Mouse (Mus musculus) spleen, adult 12 weeks (tissue): ENCODE data around the gene Prkar2b.

ENCODE experiments used
- DNase-seq: peaks from one replicate; pipeline ENCODE4 v3.0.0; 2022; ENCODE audit warnings: low spot score

Prkar2b gene

DNA sequence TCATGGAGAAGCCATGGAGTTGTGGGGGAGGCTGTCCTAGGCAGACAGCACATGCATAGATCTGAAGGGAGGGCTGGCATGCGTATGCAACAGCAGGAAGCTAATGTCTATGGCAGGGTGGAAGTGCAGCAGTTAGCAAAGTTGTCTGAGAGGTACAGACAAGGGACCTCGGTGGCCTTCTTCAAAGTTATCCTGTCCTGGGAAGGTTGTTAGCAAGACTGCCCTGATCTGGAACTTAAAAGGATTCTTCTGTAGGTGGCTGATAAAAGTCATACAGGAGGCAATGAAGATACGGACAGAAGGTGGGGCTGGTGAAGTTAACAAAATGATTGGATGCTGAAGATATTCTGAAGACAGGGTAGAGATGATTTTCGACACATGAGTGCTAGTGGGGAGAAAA lies 94.7 kb downstream of the Prkar2b start:
- peak; percentile 37 for DNase-seq

DNA sequence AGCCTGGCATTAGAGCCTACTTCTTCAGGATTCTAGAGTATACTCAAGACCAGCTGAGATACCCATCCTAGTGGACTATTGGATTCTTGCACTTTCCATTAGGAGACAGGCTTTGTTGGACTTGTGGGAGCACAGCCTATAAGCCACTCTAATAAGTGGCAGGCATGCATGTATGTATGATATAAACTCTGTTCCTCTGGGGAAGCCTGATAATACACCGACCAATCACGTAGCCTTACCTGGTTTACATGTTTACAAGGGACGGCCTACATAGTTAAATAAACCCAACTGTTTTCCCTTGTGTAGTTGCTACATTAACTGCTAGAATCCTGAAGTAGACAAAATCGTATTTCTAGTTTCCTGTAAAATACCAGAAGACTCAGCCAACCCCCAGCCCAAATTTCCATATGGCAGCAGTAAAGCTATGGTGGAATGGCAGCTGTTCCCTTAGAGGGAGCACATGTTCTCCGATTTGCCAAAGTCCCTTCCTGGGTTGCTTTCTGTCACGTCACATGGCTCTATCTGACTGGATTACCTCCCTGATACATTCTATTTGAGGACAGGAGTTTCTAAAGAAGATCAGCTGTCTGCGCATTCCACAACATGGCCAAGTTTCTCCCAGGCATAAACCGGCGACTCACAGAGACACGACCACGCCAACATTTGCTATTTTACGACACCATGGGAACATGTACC lies 95.4 kb downstream of the Prkar2b start:
- peak; percentile 36 for DNase-seq

DNA sequence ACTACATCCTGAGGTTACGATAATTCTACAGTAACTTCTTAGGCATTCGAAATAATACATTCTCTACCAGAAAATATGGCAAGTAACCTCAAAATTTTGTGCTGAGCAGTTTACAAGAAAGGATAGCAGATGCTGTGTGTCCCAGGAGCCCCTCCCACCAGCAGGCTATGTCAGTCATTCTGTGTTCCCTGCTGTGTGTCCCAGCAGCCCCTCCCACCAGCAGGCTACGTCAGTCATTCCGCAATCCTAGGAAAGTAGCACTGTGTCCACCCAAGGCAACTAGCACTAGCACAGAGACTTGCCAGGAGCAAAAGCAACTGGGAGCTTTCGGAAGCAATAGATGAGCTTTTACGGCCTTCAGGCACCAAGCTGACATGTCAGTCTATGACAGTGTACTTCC lies 97.0 kb downstream of the Prkar2b start:
- no peak for DNase-seq

DNA sequence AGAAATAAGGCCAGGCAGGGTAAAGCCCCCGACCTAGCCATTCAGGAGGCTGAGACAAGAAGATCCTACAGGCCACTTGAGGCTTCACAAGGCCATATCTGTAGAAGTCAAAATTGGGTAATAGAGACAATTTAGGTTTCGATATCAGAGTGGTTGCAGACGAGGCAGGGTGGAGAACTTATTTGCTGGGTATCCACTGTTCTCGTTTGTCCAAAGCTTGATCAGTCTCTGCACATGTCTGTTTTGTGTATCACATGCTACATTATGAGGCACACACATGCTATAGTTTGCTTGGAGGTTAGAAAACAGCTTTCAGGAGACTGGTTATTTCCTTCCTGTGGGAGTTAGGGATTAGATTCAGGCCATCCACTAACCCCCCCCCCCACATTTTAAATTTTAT lies 105.3 kb downstream of the Prkar2b start:
- DNase-seq, result no peak

DNA sequence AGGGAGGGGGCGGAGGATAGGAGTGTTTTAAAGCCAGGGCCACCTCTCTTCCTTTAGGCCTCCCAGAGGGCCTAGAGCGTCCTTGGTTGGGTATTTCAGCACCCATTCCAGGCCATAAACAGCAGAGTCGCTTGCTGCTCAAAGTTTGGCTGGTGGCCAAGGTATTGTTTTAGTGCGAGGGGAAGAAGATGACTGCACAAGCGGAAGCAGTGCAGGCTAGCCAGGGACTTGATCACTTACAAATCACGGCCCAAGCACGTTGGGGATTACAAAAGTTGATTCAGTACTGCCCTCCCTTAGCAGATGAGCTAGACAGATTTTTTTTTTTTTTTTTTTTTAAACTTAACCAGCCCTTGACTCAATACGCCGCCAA lies 110.5 kb downstream of the Prkar2b start:
- no peak for DNase-seq

DNA sequence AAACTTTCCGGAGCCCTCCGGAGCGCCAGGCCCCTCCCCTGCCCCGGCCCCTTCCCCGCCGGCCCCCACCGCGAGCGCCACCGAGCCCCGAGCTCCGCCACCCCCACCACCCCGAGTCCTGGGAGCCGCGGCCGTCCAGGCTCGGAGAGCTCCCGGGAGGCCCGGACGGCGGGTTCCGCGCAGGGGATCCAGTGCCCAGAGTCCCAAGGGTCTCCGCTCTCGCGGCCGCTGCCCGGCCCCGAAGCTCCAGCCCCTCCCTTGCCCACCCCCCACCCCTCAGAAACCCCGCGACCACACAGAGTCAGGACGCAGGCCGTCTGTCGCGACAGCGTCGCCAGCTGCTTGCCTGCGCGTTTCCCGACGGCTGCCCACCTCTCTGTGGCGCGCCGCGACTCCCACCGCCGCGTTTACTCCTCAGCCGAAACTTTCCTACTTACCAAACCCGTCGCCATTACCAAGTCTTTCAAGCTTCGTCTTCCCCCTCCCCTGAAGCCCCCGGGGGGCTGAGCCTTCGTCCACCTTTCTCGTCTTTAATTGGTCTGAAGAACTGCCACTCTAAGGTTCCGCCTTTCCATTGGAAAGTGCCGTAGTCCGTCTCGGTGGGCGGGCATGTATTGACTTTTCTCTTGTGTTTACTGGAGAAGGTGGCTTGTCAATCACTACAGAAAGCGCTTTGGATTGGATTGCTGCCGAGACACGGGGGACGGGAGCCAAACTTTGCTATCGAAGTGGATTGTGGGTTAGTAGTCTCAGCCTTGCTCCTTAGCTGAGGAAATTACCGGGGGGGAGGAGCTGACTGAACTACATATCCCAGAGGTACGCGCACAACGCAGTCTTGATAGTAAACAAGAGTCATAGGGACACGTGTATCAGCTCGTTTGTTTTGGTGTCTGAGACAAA lies 111.1 kb downstream of the Prkar2b start, which contains the start of gene Hbp1:
Gene Hbp1, minus strand, starts transcription at position 777 of the 900 bp plus-strand sequence.
- peak; percentile 94 for DNase-seq

DNA sequence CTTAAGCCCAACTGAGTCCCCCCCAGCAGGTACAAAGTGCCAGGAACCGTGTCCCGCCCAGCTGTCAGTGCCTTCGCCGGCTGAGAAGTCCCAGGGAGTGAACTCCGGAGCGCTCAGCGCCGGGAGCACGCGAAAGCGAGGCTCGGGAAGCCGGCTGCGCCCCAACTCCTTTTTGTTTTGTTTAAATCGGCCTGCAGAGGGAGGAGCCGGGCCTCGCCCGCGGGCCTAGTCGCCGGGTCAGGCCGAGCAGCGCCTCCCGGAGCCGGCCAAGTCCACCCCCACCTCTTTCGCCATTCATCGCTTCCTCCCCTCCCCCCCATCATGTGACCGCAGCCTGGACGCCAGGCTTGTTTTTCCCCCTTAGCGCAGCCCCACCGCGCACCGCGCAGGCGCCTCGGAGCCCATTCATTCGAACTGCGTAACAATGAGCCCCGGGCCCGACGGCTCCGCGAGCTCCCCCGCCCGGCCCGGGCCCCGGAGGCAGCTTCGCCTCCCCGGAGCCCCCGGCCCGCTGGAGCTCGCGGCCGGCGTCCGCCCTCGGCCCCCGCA lies 111.8 kb downstream of the Prkar2b start:
- DNase-seq, result peak; percentile 73

DNA sequence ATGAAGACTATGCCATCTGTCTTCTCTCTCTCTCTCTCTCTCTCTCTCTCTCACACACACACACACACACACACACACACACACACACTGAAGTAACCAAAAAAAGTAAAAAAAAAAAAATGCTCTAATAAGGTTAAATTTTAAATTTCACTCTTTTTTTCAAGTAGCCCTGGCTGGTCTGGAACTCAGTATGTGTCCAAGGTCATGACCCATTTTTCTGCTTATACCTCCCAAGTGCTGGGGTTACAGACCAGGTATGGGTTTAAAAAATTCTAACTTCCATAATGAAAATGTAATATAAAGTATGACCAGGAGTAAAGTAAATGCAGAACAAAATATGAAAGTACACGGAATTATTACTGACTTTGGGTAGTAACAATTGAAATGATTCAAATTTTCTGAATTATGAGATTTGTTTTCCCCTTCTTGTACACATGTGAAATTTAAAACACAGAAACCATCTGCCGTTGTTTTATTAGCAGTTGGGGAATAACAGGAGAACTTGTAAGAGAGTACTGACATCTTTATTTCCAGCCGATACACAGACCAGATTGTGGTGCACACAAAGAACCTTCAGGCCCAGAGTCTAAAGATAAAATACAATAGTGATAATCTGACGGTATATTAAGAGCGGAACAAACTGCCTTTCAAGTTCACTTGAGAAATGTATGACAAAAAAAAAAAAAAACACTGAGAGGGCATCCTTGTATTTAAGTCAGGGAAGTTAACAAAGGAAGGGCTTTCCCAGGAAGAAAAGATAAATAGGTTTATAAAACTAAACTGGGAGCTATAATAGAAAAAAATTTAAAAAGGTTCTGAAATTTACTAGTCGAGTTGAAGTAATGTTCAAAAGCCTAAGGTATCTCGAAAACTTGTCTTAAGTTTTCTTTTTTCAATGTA lies 112.7 kb downstream of the Prkar2b start:
- no peak for DNase-seq

DNA sequence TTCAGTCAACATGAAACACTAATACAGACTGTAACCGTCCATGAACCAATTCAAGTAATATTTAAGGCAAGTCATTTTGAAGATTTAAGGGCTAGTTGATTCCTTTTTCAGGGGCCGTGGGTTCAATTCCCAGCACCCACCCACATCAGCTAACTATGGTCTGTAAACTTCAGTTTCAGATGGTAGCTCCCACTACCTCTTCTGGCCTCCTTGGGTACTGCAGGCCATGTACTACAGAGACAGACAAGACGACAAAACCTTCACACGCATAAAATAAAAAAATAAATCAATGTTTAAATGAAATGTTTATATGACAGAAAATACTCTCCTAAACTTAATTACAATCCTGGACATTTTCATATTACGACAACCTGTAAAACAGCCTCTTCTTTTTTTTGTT lies 113.6 kb downstream of the Prkar2b start:
- no peak for DNase-seq

DNA sequence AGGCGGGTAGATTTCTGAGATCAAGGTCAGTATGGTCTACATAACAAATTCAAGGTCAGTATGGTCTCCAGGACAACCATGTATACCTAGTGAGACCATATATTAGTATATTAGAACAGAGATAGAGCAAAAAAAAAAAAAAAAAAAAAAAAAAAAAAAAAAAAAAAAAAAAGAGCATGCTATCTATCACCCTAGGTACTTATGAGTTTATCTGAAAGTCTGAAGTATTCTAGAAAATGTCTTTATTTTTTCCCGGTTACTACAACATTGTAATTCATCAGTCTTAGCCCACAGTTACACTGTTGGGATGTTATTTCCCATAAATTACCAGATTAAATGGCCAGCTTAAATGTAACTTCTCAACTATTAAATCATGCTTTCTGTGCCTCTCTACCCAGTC lies 116.7 kb downstream of the Prkar2b start:
- DNase-seq, result no peak

DNA sequence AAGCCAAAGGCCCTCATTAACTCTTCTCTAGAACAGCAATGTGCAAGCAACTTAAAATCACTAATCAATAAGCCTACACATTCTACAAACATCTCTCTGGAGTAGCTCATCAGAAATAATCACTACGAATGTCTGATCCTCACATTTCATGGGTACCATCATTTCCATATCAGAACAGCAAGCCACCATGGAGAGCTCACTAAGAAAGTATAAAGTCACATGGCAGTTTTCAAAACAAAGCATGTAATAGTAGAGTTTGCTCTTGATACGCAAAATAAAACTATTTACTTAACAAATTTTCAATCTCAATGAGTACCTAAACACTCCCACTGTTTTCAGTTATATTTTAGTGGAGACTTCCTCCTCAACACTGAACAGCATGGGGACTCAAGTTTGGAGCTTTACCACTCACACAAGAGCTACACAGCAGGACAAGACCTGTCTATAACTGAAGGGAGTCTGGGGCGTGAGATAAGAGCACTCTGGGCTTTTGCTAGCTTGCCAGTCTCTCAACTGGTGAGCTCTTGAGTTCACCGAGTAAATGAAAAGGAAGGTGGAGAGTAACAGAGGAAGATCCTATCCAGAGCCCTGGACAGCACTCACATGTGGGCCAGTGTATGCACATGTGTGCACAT lies 118.0 kb downstream of the Prkar2b start:
- DNase-seq, result no peak

DNA sequence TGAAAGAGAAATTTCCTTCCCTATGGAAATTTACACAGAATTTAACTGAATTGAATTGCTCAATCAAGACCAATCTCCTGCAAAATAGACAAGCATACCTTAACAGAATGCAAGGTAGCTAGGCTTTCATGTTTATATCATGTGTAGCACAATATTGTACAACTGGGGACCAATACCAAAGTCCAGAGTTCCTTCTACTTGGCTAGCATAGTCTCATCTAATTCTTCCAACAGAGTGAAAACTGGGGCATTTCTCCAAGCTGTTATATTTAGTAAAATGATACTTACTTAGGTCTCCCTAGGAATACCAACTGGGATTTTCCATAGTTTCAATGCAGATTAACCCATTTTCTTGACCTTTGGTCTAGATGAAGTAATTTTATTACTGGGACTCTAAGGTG lies 122.1 kb downstream of the Prkar2b start:
- DNase-seq, result no peak

DNA sequence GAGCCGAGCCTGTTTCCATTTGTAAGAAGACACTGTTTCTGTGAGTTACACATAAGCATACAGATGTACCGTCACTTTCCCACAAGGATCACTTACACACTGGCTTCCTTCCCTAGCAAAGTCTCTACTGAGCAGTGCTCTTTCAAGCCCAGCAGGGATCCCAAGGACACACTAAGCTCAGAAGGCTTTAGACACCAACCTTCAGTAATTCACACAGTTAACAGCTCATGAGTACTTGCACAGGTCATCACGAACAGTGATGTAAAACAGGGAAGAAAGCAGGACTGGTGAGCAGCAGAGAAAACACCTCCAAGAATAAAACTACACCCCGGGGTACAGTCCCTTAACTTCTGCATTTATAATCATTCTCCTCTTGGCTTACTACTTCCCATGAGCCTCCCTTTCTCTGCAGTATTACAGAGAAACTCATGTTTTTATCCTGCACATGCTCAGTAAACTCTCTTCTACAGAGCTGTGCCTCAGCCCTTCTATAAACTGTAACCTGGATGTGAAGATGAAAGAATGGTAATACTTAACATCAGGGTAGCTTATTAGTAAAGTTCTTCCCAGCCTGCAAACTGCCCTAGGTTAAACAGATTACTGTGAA lies 122.6 kb downstream of the Prkar2b start:
- DNase-seq, result no peak

DNA sequence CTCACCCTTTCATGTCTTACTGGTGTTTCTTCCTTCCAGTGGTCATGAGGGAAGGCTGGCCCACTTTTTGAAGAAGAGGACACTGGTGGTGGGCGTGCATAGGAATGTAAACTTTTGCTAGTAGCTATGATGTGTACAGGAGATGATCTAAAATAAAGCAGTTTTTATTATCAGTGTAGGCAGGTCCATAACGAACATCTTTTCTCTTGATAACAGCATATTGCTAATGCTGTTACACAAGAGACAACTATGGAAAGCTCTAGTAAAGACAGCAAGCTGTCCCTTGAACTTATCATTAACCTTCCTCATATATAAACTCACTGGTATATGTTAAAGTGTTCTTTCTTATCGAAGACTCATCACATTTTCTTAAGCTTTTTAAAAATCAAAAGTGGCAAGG lies 123.5 kb downstream of the Prkar2b start:
- no peak for DNase-seq

DNA sequence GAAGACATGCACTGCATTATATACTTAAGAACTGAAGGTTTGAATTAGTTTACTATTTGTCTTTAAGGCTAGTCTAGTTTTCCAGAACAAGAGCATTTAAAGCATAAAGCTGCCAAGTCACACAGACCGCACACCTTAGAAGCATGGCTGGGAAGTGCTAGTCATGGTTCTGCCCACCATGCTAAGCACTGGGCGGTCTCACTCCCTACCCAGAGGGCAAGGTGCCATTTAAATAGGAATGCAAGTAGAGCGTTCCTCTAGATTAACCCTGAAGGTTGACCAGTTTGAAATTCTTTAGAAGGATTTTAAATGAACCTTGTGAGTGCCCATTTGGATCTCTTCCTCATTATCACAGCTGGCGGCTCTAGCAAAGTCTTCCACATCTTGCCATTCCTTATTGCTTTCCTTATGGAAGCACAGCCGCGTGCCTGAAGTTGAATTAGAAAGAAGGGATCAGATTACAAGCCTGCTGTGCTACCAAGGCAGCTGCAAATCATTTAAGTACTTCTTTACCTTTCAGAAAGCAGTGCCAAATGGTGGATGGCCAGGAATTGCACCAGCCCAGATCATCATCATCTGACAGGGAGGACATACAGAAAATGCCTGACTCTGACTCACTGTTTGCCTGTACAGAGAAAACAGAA lies 124.3 kb downstream of the Prkar2b start:
- no peak for DNase-seq

DNA sequence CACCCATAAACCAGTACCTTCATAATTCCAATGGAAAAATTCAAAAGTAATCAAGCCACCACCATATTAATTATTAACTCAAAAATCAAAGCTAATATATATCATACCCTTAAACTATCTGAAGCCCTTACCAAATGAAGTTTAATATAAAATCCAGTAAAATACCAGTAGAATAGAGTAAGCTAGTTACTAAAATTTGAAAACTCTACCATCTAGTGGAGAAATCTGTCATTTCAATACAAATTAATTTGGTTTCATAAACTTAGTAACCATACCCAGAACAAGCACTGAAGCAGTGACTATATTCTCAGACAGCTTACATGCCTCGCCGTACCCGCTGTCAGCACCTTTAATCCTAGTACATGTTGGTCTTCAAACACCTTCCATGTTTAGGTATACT lies 129.3 kb downstream of the Prkar2b start:
- no peak for DNase-seq

DNA sequence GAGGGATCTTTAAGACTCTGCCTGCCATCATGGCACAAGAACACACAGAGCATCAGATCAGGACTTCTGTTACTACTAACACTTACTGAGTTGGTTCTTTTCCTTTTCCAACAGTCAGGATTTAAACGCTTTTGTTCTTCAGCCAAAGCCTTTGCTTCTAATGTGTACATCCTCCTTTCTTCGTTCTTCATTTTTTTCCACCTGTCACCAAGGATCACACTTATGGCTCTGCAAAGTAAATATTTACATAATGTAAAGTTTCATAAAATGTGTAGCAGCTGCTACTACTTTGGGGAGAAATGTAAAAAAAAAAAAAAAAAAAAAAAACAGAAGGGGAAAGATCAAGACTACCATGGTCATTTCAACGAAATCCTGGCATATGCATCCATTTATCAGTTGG lies 132.6 kb downstream of the Prkar2b start:
- DNase-seq, result no peak

DNA sequence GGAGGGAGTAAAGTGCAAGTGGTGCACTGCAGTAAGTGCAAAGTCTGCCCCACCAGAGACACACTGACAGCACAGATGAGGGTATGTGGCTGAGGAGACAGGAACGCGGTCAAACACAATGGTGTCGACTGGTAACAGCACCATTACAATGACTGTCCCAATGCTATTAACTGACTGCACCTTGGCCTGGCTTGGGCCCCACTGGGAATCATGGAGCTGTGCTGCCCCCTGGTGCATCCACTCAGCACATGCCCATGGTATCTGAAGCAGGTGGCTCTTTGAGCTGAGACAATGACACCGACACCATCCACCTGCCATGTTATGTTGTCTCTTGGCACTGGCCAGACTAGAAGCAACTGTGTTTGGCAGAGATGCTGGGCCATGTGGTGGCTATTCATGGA lies 134.4 kb downstream of the Prkar2b start:
- peak; percentile 42 for DNase-seq

DNA sequence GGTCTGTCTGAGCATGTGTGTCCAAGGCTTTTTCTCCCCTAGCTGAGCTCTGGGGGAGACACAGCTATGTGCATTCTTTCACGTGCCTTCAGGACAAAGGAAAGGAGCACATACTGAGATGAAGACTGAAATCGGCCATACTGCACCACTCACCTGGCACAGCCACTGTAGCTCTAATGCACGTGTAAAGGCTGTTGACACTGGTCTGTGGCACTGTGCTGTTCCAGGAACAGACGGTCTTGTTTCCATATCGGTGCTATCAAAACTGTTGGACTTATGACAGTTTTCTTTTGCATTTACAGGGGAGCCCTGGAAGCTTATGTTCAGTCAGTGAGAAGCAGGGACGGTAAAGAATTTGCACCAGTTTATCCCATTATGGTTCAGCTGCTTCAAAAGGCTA lies 135.8 kb downstream of the Prkar2b start:
- no peak for DNase-seq

DNA sequence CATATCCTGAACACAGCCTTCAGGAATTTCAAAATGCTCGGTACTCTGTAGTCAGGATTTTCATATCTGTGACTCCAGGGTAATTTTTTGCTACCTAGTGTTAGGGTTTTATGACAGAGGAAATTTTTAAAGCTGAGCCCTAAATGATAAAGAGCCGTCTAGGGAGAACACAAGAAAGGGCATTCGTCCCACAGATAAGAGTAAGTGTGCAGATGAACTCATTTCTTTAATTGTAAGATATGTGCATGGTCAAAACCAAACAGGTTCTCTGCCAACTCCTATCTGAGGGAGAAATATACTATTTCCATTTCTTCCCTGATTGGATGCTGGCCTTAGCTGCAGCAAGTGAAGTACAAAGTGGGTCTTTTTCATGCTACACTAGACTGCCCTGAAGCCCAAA lies 137.0 kb downstream of the Prkar2b start:
- no peak for DNase-seq
